Mouse (Mus musculus): Measurements from ENCODE around the gene Meig1. TPM values are rescaled to one million over a fixed set of nuclear protein-coding genes. Genes with fewer than 3 reads are reported as not detected.

Gene Meig1
- 5.3 and 7.7 TPM in 2 replicates for polyA plus RNA-seq (2014; fragmentation: Nextera tagmentation; extraction: Ambion mirVana)

- ATAC-seq (ENCODE audit: low FRiP score) = no peak
- WGBS = 73% methylated on average over 3 of the region's 3 CpGs
These were observed at the start of gene Meig1 for GRCm38 (mm10) chr2:3422548-3422947. TSS of gene Meig1 (minus strand) at chr2:3422648.

GRCm38 (mm10) chr2:3456590-3456989 lies 34.1 kb upstream of the Meig1 start:
- H3K27ac ChIP-seq (ENCODE audit: low read depth, low read length) = no peak overlapping the region
- WGBS = 85% methylated on average over 4 of the region's 4 CpGs
- no peaks in the 10 kb centered on the region for H3K4me1 ChIP-seq (replicated peaks; ENCODE audit: control insufficient read depth, insufficient read depth, low read length)
- ATAC-seq (ENCODE audit: low FRiP score) = no peak
- H3K4me2 ChIP-seq (replicated peaks; ENCODE audit: low read depth, low read length) = no peak overlapping the region
- DNase-seq (ENCODE audit: low spot score) = no peak
- no peaks in the 10 kb centered on the region for H3K9me3 ChIP-seq (ENCODE audit: control insufficient read depth, low read length)
- no peak overlapping the region for H3K9ac ChIP-seq (ENCODE audit: low read depth, low read length)
- no peaks in the 10 kb centered on the region for H3K27me3 ChIP-seq (ENCODE audit: control insufficient read depth, insufficient read depth, low read length)
- 0 out of 2 replicates have a peak, but pooled peaks cover 2% of the 10 kb centered on the region for H3K36me3 ChIP-seq (ENCODE audit: control insufficient read depth, insufficient read depth, low read length)
- no peak overlapping the region for H3K4me3 ChIP-seq (ENCODE audit: low read depth, low read length)

More at GRCm38 (mm10) chr2:3422548-3422947, at the start of gene Meig1:
- Histone ChIP-seq H3K9ac (ENCODE audit: low read depth, low read length) (no peak within 1 kb of the TSS), H3K4me1 (replicated peaks; ENCODE audit: control insufficient read depth, insufficient read depth, low read length) (peaks cover 7% of the 10 kb centered on the region; the same call in 1 of the 2 replicates), H3K9me3 (ENCODE audit: control insufficient read depth, low read length) (no peaks in the 10 kb centered on the region), H3K4me2 (replicated peaks; ENCODE audit: low read depth, low read length) (no peak within 1 kb of the TSS), H3K27me3 (ENCODE audit: control insufficient read depth, insufficient read depth, low read length) (0 out of 2 replicates have a peak, but pooled peaks cover 2% of the 10 kb centered on the region), H3K4me3 (ENCODE audit: low read depth, low read length) (no peak within 1 kb of the TSS), H3K36me3 (ENCODE audit: control insufficient read depth, insufficient read depth, low read length) (no peaks in the 10 kb centered on the region), H3K27ac (ENCODE audit: low read depth, low read length) (no peak within 1 kb of the TSS)
- DNase-seq (ENCODE audit: low spot score) = no peak

- H3K27ac ChIP-seq (ENCODE audit: low read depth, low read length) = no peak overlapping the region
- ATAC-seq (ENCODE audit: low FRiP score) (no peak), DNase-seq (ENCODE audit: low spot score) (no peak)
- H3K9me3 ChIP-seq (ENCODE audit: control insufficient read depth, low read length) = no peaks in the 10 kb centered on the region
- no peaks in the 10 kb centered on the region for H3K27me3 ChIP-seq (ENCODE audit: control insufficient read depth, insufficient read depth, low read length)
- H3K4me3 ChIP-seq (ENCODE audit: low read depth, low read length) = no peak overlapping the region
- H3K4me1 ChIP-seq (replicated peaks; ENCODE audit: control insufficient read depth, insufficient read depth, low read length) = no peaks in the 10 kb centered on the region
- WGBS = 93% methylated on average over 3 of the region's 3 CpGs
- no peak overlapping the region for H3K9ac ChIP-seq (ENCODE audit: low read depth, low read length)
- no peak overlapping the region for H3K4me2 ChIP-seq (replicated peaks; ENCODE audit: low read depth, low read length)
- H3K36me3 ChIP-seq (ENCODE audit: control insufficient read depth, insufficient read depth, low read length) = 0 out of 2 replicates have a peak, but pooled peaks cover 2% of the 10 kb centered on the region
These were observed 30.6 kb upstream of the Meig1 start for GRCm38 (mm10) chr2:3453096-3453495.

GRCm38 (mm10) chr2:3449431-3449830 lies 27.0 kb upstream of the Meig1 start:
- Histone ChIP-seq H3K27ac (ENCODE audit: low read depth, low read length) (no peak overlapping the region), H3K9ac (ENCODE audit: low read depth, low read length) (no peak overlapping the region), H3K9me3 (ENCODE audit: control insufficient read depth, low read length) (no peaks in the 10 kb centered on the region), H3K4me2 (replicated peaks; ENCODE audit: low read depth, low read length) (no peak overlapping the region), H3K27me3 (ENCODE audit: control insufficient read depth, insufficient read depth, low read length) (no peaks in the 10 kb centered on the region), H3K4me3 (ENCODE audit: low read depth, low read length) (no peak overlapping the region), H3K4me1 (replicated peaks; ENCODE audit: control insufficient read depth, insufficient read depth, low read length) (no peaks in the 10 kb centered on the region), H3K36me3 (ENCODE audit: control insufficient read depth, insufficient read depth, low read length) (0 out of 2 replicates have a peak, but pooled peaks cover 2% of the 10 kb centered on the region)
- ATAC-seq (ENCODE audit: low FRiP score) (no peak), DNase-seq (ENCODE audit: low spot score) (no peak)
- WGBS = 77% methylated on average over 2 of the region's 2 CpGs

GRCm38 (mm10) chr2:3445984-3446383 lies 23.5 kb upstream of the Meig1 start:
- WGBS = 85% methylated on average over 4 of the region's 4 CpGs
- no peak for ATAC-seq (ENCODE audit: low FRiP score)
- Histone ChIP-seq H3K4me2 (replicated peaks; ENCODE audit: low read depth, low read length) (no peak overlapping the region), H3K36me3 (ENCODE audit: control insufficient read depth, insufficient read depth, low read length) (no peaks in the 10 kb centered on the region), H3K27me3 (ENCODE audit: control insufficient read depth, insufficient read depth, low read length) (no peaks in the 10 kb centered on the region), H3K4me1 (replicated peaks; ENCODE audit: control insufficient read depth, insufficient read depth, low read length) (no peaks in the 10 kb centered on the region), H3K9ac (ENCODE audit: low read depth, low read length) (no peak overlapping the region), H3K9me3 (ENCODE audit: control insufficient read depth, low read length) (no peaks in the 10 kb centered on the region), H3K4me3 (ENCODE audit: low read depth, low read length) (no peak overlapping the region), H3K27ac (ENCODE audit: low read depth, low read length) (no peak overlapping the region)
- no peak for DNase-seq (ENCODE audit: low spot score)

- DNase-seq (ENCODE audit: low spot score) = no peak
- H3K4me1 ChIP-seq (replicated peaks; ENCODE audit: control insufficient read depth, insufficient read depth, low read length) = no peaks in the 10 kb centered on the region
- 86% methylated on average over 7 of the region's 7 CpGs for WGBS
These were observed 21.8 kb upstream of the Meig1 start for GRCm38 (mm10) chr2:3444206-3444605.

GRCm38 (mm10) chr2:3437956-3438355 lies 15.5 kb upstream of the Meig1 start:
- Histone ChIP-seq H3K4me1 (replicated peaks; ENCODE audit: control insufficient read depth, insufficient read depth, low read length) (no peaks in the 10 kb centered on the region), H3K27me3 (ENCODE audit: control insufficient read depth, insufficient read depth, low read length) (no peaks in the 10 kb centered on the region), H3K9ac (ENCODE audit: low read depth, low read length) (no peak overlapping the region), H3K36me3 (ENCODE audit: control insufficient read depth, insufficient read depth, low read length) (no peaks in the 10 kb centered on the region), H3K9me3 (ENCODE audit: control insufficient read depth, low read length) (no peaks in the 10 kb centered on the region), H3K4me3 (ENCODE audit: low read depth, low read length) (no peak overlapping the region), H3K27ac (ENCODE audit: low read depth, low read length) (no peak overlapping the region), H3K4me2 (replicated peaks; ENCODE audit: low read depth, low read length) (no peak overlapping the region)
- no peak for DNase-seq (ENCODE audit: low spot score)
- whole genome bisulfite sequencing = 39% methylated on average over 7 of the region's 7 CpGs
- no peak for ATAC-seq (ENCODE audit: low FRiP score)

More at GRCm38 (mm10) chr2:3444206-3444605, 21.8 kb upstream of the Meig1 start:
- Histone ChIP-seq H3K4me2 (replicated peaks; ENCODE audit: low read depth, low read length) (no peak overlapping the region), H3K27me3 (ENCODE audit: control insufficient read depth, insufficient read depth, low read length) (no peaks in the 10 kb centered on the region), H3K9me3 (ENCODE audit: control insufficient read depth, low read length) (no peaks in the 10 kb centered on the region), H3K4me3 (ENCODE audit: low read depth, low read length) (no peak overlapping the region), H3K27ac (ENCODE audit: low read depth, low read length) (no peak overlapping the region), H3K9ac (ENCODE audit: low read depth, low read length) (no peak overlapping the region), H3K36me3 (ENCODE audit: control insufficient read depth, insufficient read depth, low read length) (no peaks in the 10 kb centered on the region)
- ATAC-seq (ENCODE audit: low FRiP score) = no peak

- H3K4me1 ChIP-seq (replicated peaks; ENCODE audit: control insufficient read depth, insufficient read depth, low read length) = no peaks in the 10 kb centered on the region
- H3K27ac ChIP-seq (ENCODE audit: low read depth, low read length) = no peak overlapping the region
- ATAC-seq (ENCODE audit: low FRiP score) (no peak), DNase-seq (ENCODE audit: low spot score) (no peak)
- H3K36me3 ChIP-seq (ENCODE audit: control insufficient read depth, insufficient read depth, low read length) = no peaks in the 10 kb centered on the region
- H3K9ac ChIP-seq (ENCODE audit: low read depth, low read length) = no peak overlapping the region
- no peak overlapping the region for H3K4me3 ChIP-seq (ENCODE audit: low read depth, low read length)
- 80% methylated on average over 6 of the region's 6 CpGs for WGBS
- H3K4me2 ChIP-seq (replicated peaks; ENCODE audit: low read depth, low read length) = no peak overlapping the region
- no peaks in the 10 kb centered on the region for H3K9me3 ChIP-seq (ENCODE audit: control insufficient read depth, low read length)
- no peaks in the 10 kb centered on the region for H3K27me3 ChIP-seq (ENCODE audit: control insufficient read depth, insufficient read depth, low read length)
These were observed 13.1 kb upstream of the Meig1 start for GRCm38 (mm10) chr2:3435369-3436061.

- H3K9ac ChIP-seq (ENCODE audit: low read depth, low read length) = no peak overlapping the region
- no peaks in the 10 kb centered on the region for H3K27me3 ChIP-seq (ENCODE audit: control insufficient read depth, insufficient read depth, low read length)
- no peaks in the 10 kb centered on the region for H3K4me1 ChIP-seq (replicated peaks; ENCODE audit: control insufficient read depth, insufficient read depth, low read length)
- no peaks in the 10 kb centered on the region for H3K9me3 ChIP-seq (ENCODE audit: control insufficient read depth, low read length)
- WGBS = 87% methylated on average over 9 of the region's 9 CpGs
- H3K4me2 ChIP-seq (replicated peaks; ENCODE audit: low read depth, low read length) = no peak overlapping the region
- DNase-seq (ENCODE audit: low spot score) = no peak
- H3K4me3 ChIP-seq (ENCODE audit: low read depth, low read length) = no peak overlapping the region
- no peak overlapping the region for H3K27ac ChIP-seq (ENCODE audit: low read depth, low read length)
- no peaks in the 10 kb centered on the region for H3K36me3 ChIP-seq (ENCODE audit: control insufficient read depth, insufficient read depth, low read length)
- ATAC-seq (ENCODE audit: low FRiP score) = no peak
These were observed 8.5 kb upstream of the Meig1 start for GRCm38 (mm10) chr2:3430956-3431355.
